Comparison of ENCODE assay signal across 26 mouse cellular contexts in the genomic region with DNA sequence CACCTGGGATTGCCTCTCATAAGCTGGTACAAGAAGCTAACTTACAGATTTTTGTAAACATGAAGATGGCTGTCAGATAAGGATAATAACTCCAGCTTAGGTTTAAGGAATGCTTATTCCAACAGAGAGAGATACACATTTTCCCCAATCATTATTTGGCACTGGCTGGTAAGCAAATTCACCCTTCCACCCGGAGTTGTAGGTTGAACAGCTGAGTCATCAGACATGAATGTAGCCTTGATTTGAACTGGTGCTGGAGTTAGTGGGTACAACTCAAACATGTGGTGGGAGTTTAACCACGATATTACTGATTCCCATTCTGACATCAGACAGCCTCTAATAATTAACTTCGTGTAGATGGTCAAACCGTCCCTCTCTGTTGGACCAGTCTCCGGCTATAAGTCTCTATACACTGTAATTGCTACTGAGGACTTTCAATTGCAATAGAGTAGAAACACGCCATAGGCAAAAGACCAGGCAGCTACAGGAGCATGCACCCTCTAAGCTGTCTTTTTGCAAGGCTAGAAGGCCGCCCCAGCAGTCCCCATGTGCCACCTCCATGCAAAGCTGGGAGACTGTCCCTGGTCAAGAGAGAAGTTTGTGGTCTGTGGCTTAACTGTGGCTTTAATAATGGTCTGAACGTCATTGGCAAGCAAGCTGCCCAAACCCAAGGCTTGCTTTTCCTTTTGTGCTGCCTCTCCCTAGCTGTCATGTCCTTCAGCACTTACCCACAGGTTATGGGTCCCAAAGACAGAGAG.
DNase-seq lines count a peak whose midpoint lies in the region; ATAC-seq and TF ChIP-seq lines count a peak whose summit lies in the region.
"Had no signal": no experiment of that assay in that cellular context is flagged by ENCODE, and none has a peak within 500 bp of the region (broad histone marks: within the 10 kb centered on the region; RNA-seq: fewer than 3 reads in every experiment).

No protein-coding gene starts in this region.

- no peaks in the 10 kb centered on the region for H3K36me3 ChIP-seq in kidney, embryonic 16.5 days (ENCODE audit: insufficient read depth, low read length)
- H3K36me3 ChIP-seq in kidney, embryonic 14.5 days (ENCODE audit: control insufficient read depth, insufficient read depth, low read length): no peaks in the 10 kb centered on the region
- H3K36me3 ChIP-seq: embryonic facial prominence, embryonic 10.5 days; embryonic facial prominence, embryonic 13.5 days; forebrain, embryonic 12.5 days; forebrain, embryonic 15.5 days; heart, embryonic 13.5 days; hindbrain, embryonic 12.5 days; hindbrain, embryonic 15.5 days had no signal

- peak; percentile 33; the same call in 1 of the 2 replicates for ATAC-seq in kidney, embryonic 16.5 days (ENCODE audit: low FRiP score, low TSS enrichment)
- ATAC-seq in kidney, embryonic 14.5 days (ENCODE audit: low FRiP score, low TSS enrichment): no peak
- ATAC-seq in Patski: peak; percentile 61
- ATAC-seq in megakaryocyte progenitor cell, adult 5-6 weeks (replicated peaks; ENCODE audit: poor library complexity): peak; percentile 64
- ATAC-seq: activated CD4-positive, CD25-positive, alpha-beta regulatory T cell, adult 4 months; forebrain, embryonic 15.5 days; intestine, postnatal 0 days had no signal

- 78% methylated on average over 8 of the region's 8 CpGs for WGBS in kidney, embryonic 16.5 days
- 81% methylated on average over 8 of the region's 8 CpGs for WGBS in kidney, embryonic 14.5 days

- H3K4me3 ChIP-seq in kidney, embryonic 16.5 days (ENCODE audit: low read length): no peak overlapping the region
- H3K4me3 ChIP-seq in kidney, embryonic 14.5 days (ENCODE audit: low read length): no peak overlapping the region
- H3K4me3 ChIP-seq: embryonic facial prominence, embryonic 10.5 days; embryonic facial prominence, embryonic 13.5 days; erythroblast, embryonic 14.5 days; forebrain, embryonic 12.5 days; forebrain, embryonic 15.5 days; heart, embryonic 13.5 days; hindbrain, embryonic 12.5 days; hindbrain, embryonic 15.5 days had no signal

- in situ Hi-C loops in Patski (cut with MboI; ENCODE audit: low pct_unique_long_range_greater_than_20kb): no loop called here

- H3K27me3 ChIP-seq in kidney, embryonic 16.5 days (ENCODE audit: insufficient read depth, low read length): no peaks in the 10 kb centered on the region
- H3K27me3 ChIP-seq in kidney, embryonic 14.5 days (ENCODE audit: control insufficient read depth, insufficient read depth, low read length): no peaks in the 10 kb centered on the region
- H3K27me3 ChIP-seq in Patski: no peaks in the 10 kb centered on the region
- H3K27me3 ChIP-seq: embryonic facial prominence, embryonic 13.5 days; forebrain, embryonic 12.5 days; forebrain, embryonic 15.5 days; heart, embryonic 13.5 days; hindbrain, embryonic 12.5 days; hindbrain, embryonic 15.5 days had no signal

- peaks cover 3% of the 10 kb centered on the region for H3K4me1 ChIP-seq in kidney, embryonic 16.5 days (ENCODE audit: insufficient read depth, low read length)
- peaks cover 3% of the 10 kb centered on the region; the same call in 1 of the 2 replicates for H3K4me1 ChIP-seq in kidney, embryonic 14.5 days (ENCODE audit: control insufficient read depth, insufficient read depth, low read length)

- no peak overlapping the region for H3K27ac ChIP-seq in kidney, embryonic 16.5 days (ENCODE audit: low read length)
- H3K27ac ChIP-seq in kidney, embryonic 14.5 days (ENCODE audit: low read depth, low read length): no peak overlapping the region
- H3K27ac ChIP-seq: embryonic facial prominence, embryonic 10.5 days; embryonic facial prominence, embryonic 13.5 days; forebrain, embryonic 12.5 days; forebrain, embryonic 15.5 days; heart, embryonic 13.5 days; hindbrain, embryonic 12.5 days; hindbrain, embryonic 15.5 days had no signal

- peak; percentile 74 for DNase-seq in Patski (ENCODE audit: low read depth, low spot score)
- no peak for DNase-seq in embryo, embryonic 11 days
- no peak for DNase-seq in gastrocnemius, adult 8-10 months (ENCODE audit: low spot score in 2 of 2)
- DNase-seq: adrenal gland, adult 8-10 months; adrenal gland, postnatal 36 days; cerebellum, adult 18-20 months; cerebellum, adult 9-10 months; gastrocnemius, postnatal 10 days; gastrocnemius, postnatal 36 days; heart, adult 18-20 months; heart, postnatal 14 days; heart, postnatal 4 days; kidney, adult 2 months had no signal

- H3K9ac ChIP-seq in kidney, embryonic 16.5 days (replicated peaks; ENCODE audit: low read length): no peak overlapping the region
- no peak overlapping the region for H3K9ac ChIP-seq in kidney, embryonic 14.5 days (ENCODE audit: low read depth, low read length)
- H3K9ac ChIP-seq: embryonic facial prominence, embryonic 13.5 days; forebrain, embryonic 12.5 days; forebrain, embryonic 15.5 days; heart, embryonic 13.5 days; hindbrain, embryonic 12.5 days; hindbrain, embryonic 15.5 days had no signal

- CTCF ChIA-PET in Patski (lab: Charles Lee): interaction anchor here (1.5 to 2.0 kb wide), 4 partner anchors 14 to 175 kb away, joined by 3 to 5 read pairs (median 4); no protein-coding TSS in a partner anchor

- no peak overlapping the region for H3K4me2 ChIP-seq in kidney, embryonic 16.5 days (replicated peaks; ENCODE audit: low read depth, low read length)
- H3K4me2 ChIP-seq in kidney, embryonic 14.5 days (replicated peaks; ENCODE audit: low read depth, low read length): no peak overlapping the region
- H3K4me2 ChIP-seq: embryonic facial prominence, embryonic 13.5 days; forebrain, embryonic 12.5 days; forebrain, embryonic 15.5 days; heart, embryonic 13.5 days; hindbrain, embryonic 12.5 days; hindbrain, embryonic 15.5 days had no signal

- no peaks in the 10 kb centered on the region for H3K9me3 ChIP-seq in kidney, embryonic 16.5 days (ENCODE audit: low read length)
- H3K9me3 ChIP-seq in kidney, embryonic 14.5 days (ENCODE audit: control insufficient read depth, low read length): no peaks in the 10 kb centered on the region
- H3K9me3 ChIP-seq: embryonic facial prominence, embryonic 10.5 days; embryonic facial prominence, embryonic 13.5 days; forebrain, embryonic 12.5 days; forebrain, embryonic 15.5 days; heart, embryonic 13.5 days; hindbrain, embryonic 12.5 days; hindbrain, embryonic 15.5 days had no signal

- POLR2A ChIA-PET in Patski (lab: Charles Lee): interaction anchor here (0.6 to 1.7 kb wide), 2 partner anchors 31 to 148 kb away, joined by 3 to 5 read pairs; no protein-coding TSS in a partner anchor

- TF ChIP-seq CTCF in Patski (IDR thresholded peaks at IDR 0.05): no peak
